Mouse (Mus musculus) midbrain, embryonic 10.5 days (tissue): ENCODE measurements around the gene Man2b1. TPM values are rescaled to one million over a fixed set of nuclear protein-coding genes. Genes with fewer than 3 reads are reported as not detected.
"Not testable (repeated sequence)": the region's sequence is repeated elsewhere in the genome, so short reads cannot be mapped to it uniquely, and the experiment has no call there.

Source experiments
- DNase-seq: peaks from one replicate; pipeline ENCODE4 v3.0.0-alpha.2; 2017; ENCODE audit warnings: low spot score
- H3K27ac ChIP-seq: fragments of 300-500 bp; sonication (generic); replicated peaks from 2 replicates; pipeline ENCODE4 v1.5.1; 2016; ENCODE audit warnings: mild to moderate bottlenecking
- H3K27me3 ChIP-seq: fragments of 300-500 bp; sonication (generic); 2 replicates; pipeline ENCODE4 v1.6.1; 2016; ENCODE audit warnings: low read depth, mild to moderate bottlenecking; ENCODE audit not compliant: poor library complexity, severe bottlenecking
- H3K36me3 ChIP-seq: fragments of 300-500 bp; sonication (generic); 2 replicates; pipeline ENCODE4 v1.6.1; 2016; ENCODE audit warnings: mild to moderate bottlenecking, moderate library complexity
- H3K4me1 ChIP-seq: fragments of 300-500 bp; sonication (generic); 2 replicates; pipeline ENCODE4 v1.6.1; 2016
- H3K4me3 ChIP-seq: fragments of 300-500 bp; sonication (generic); 2 replicates; pipeline ENCODE4 v1.5.1; 2016; ENCODE audit warnings: mild to moderate bottlenecking, moderate library complexity
- H3K9me3 ChIP-seq: fragments of 300-500 bp; sonication (generic); replicated peaks from 2 replicates; pipeline ENCODE4 v1.6.1; 2016; ENCODE audit warnings: mild to moderate bottlenecking
- WGBS: fragments of 180-500 bp; shearing (Covaris S2); methylation state at CpG from one replicate; pipeline ENCODE4 v1.1.7; 2016; 5-methylcytosine and 5-hydroxymethylcytosine counted together
- polyA plus RNA-seq: library from polyadenylated mRNA; unstranded; fragments of >200 nt; fragmentation: Nextera tagmentation; extraction: Ambion mirVana; gene quantifications from 2 replicates; pipeline ENCODE4 v1.2.1, GENCODE M21; 2016

Gene Man2b1
- polyA plus RNA-seq, 1 experiment from 2014 or later: 23.5 TPM

- Histone ChIP-seq H3K4me3 (peak within 1 kb of the TSS; percentile 76), H3K36me3 (peaks cover 41% of the 10 kb centered on the region), H3K27ac (peak within 1 kb of the TSS; percentile 88), H3K27me3 (no peaks in the 10 kb centered on the region), H3K9me3 (no peaks in the 10 kb centered on the region), H3K4me1 (peaks cover 44% of the 10 kb centered on the region)
- under 1% methylated on average over 30 of the region's 30 CpGs for WGBS
- DNase-seq: peak; percentile 71
Measured at GRCm38 (mm10) chr8:85080532-85081215, 2.4 kb upstream of the Man2b1 start, which contains the start of gene Wdr83os. Wdr83os (plus strand) TSS chr8:85080740.

DNA sequence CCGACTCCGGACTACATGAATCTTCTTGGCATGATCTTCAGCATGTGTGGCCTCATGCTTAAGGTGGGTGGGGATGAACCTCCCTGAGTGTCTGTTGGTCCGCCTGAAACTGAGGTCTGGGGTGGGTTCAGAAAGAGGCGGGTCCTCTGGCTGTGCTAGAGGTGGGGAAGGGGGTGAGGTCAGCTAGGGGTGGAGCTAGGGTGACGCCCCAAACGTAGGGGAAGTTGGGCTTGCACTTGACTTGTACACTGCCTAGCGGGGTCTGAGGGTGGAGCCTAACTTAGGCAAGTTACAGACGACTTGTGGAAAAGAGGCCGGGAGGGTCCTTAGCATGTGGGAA is 1.9 kb upstream of the Man2b1 start, which contains the start of gene Wdr83:
Gene Wdr83, minus strand, starts transcription at position 91 of the 340 bp plus-strand sequence.
- Histone ChIP-seq H3K36me3 (peaks cover 41% of the 10 kb centered on the region), H3K9me3 (no peaks in the 10 kb centered on the region), H3K27me3 (no peaks in the 10 kb centered on the region), H3K4me3 (peak within 1 kb of the TSS; percentile 76), H3K4me1 (peaks cover 44% of the 10 kb centered on the region), H3K27ac (peak within 1 kb of the TSS; percentile 88)
- peak; percentile 51 for DNase-seq
- WGBS: 4% methylated on average over 9 of the region's 9 CpGs

- not testable (repeated sequence) for H3K4me3 ChIP-seq, H3K9me3 ChIP-seq, H3K27ac ChIP-seq, DNase-seq, H3K27me3 ChIP-seq
- Histone ChIP-seq H3K36me3 (peaks cover 42% of the 10 kb centered on the region), H3K4me1 (peaks cover 42% of the 10 kb centered on the region)
- 94% methylated on average over 4 of the region's 4 CpGs for WGBS
Measured at GRCm38 (mm10) chr8:85082169-85082568, 901 bp upstream of the Man2b1 start.

DNA sequence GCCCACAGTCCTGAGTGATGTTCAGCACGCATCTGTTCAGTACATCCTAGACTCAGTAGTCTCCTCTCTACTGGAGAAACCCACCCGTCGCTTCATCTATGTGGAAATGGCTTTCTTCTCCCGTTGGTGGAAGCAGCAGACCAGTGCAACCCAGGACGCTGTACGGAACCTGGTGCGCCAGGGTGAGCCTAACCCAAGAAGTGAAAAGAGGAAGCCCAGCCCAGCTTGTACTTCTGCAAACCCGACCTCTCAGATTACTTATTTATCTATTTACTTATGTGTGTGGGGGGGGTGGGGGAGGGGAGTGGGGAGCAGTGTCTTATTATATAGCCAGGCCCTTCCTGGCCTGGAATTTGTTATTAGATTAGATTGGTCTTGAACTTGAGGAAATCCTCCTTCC is 1.6 kb downstream of the Man2b1 start:
- Histone ChIP-seq H3K4me3 (0 out of 2 replicates have a peak overlapping the region, but pooled peaks have one; percentile 67), H3K36me3 (peaks cover 46% of the 10 kb centered on the region), H3K27me3 (no peaks in the 10 kb centered on the region), H3K27ac (no peak overlapping the region), H3K9me3 (no peaks in the 10 kb centered on the region), H3K4me1 (peaks cover 36% of the 10 kb centered on the region)
- DNase-seq: no peak
- WGBS: 93% methylated on average over 8 of the region's 8 CpGs

DNA sequence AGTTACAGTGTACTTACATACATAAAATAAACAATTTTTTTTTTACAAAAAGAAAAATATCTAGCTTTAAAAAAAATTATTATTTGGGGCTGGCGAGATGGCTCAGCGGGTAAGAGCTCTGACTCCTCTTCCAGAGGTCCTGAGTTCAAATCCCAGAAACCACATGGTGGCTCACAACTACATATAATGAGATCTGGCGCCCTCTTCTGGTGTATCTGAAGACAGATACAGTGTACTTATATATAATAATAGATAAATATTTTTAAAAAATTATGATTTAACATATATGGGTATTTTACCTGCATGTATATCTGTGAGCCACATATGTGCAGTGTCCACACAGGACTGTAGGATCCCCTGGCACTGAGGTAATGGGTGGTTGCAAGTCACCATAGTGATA is 3.2 kb downstream of the Man2b1 start:
- no peaks in the 10 kb centered on the region for H3K27me3 ChIP-seq
- peaks cover 52% of the 10 kb centered on the region for H3K36me3 ChIP-seq
- H3K4me1 ChIP-seq: peaks cover 27% of the 10 kb centered on the region

DNA sequence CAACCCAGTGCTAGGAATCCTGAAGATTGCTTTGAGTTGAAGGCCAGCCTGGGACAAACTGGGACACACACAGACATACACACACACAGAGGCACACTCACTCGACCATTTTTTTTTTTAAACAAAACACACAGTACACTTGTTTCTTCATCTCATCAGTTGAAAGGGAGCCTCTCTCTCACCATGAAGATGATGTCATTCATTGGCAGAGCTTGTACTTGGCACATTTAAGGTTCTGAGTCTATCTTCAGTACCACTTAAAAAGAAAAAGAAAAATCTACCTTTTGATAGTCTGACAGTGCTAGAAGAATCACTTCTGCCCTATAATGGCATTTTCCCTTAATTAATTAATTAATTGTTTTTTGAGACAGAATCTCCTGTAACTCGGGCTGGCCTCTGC is 5.7 kb downstream of the Man2b1 start:
- H3K4me1 ChIP-seq: peaks cover 6% of the 10 kb centered on the region
- H3K27ac ChIP-seq: no peak overlapping the region
- no peak overlapping the region for H3K4me3 ChIP-seq
- no peaks in the 10 kb centered on the region for H3K9me3 ChIP-seq
- H3K27me3 ChIP-seq: no peaks in the 10 kb centered on the region
- WGBS: 90% methylated on average over 2 of the region's 2 CpGs
- no peak for DNase-seq
- peaks cover 69% of the 10 kb centered on the region for H3K36me3 ChIP-seq

More for the DNA sequence above, 3.2 kb downstream of the Man2b1 start:
- 83% methylated on average over 3 of the region's 3 CpGs for WGBS
- Histone ChIP-seq H3K4me3 (no peak overlapping the region), H3K9me3 (no peaks in the 10 kb centered on the region), H3K27ac (no peak overlapping the region)
- no peak for DNase-seq

GRCm38 (mm10) chr8:85090856-85091255 is 7.8 kb downstream of the Man2b1 start:
- peaks cover 80% of the 10 kb centered on the region for H3K36me3 ChIP-seq
- WGBS: 88% methylated on average over 11 of the region's 11 CpGs
- no peaks in the 10 kb centered on the region for H3K4me1 ChIP-seq
- H3K4me3 ChIP-seq: no peak overlapping the region
- no peak for DNase-seq
- no peaks in the 10 kb centered on the region for H3K27me3 ChIP-seq
- H3K9me3 ChIP-seq: no peaks in the 10 kb centered on the region
- H3K27ac ChIP-seq: no peak overlapping the region

DNA sequence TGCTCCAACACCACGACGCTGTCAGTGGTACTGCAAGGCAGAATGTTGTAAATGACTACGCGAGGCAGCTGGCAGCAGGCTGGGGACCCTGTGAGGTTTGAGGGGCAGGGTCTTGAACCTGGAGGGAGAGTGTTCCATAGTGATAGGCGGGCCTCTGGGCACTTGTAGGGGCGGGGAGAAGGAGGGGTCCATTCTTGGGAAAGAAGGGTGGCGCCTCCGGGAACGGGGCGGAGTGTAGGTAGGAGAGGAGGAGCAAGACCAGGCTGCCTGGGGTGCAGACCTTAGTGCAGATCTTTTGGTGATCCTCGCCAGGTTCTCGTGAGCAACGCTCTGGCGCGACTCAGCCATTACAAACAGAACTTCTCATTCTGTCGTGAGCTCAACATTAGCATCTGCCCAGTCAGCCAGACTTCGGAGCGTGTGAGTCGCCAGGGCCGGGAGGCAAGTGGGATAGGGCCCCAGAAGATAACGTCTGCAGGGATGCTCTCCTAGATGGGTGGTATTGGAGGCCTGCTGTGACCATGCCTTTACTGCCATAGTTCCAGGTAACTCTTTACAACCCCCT is 8.5 kb downstream of the Man2b1 start:
- Histone ChIP-seq H3K9me3 (no peaks in the 10 kb centered on the region), H3K36me3 (peaks cover 81% of the 10 kb centered on the region), H3K27ac (no peak overlapping the region), H3K4me1 (no peaks in the 10 kb centered on the region), H3K27me3 (no peaks in the 10 kb centered on the region), H3K4me3 (no peak overlapping the region)
- 26% methylated on average over 21 of the region's 21 CpGs for WGBS
- no peak for DNase-seq

DNA sequence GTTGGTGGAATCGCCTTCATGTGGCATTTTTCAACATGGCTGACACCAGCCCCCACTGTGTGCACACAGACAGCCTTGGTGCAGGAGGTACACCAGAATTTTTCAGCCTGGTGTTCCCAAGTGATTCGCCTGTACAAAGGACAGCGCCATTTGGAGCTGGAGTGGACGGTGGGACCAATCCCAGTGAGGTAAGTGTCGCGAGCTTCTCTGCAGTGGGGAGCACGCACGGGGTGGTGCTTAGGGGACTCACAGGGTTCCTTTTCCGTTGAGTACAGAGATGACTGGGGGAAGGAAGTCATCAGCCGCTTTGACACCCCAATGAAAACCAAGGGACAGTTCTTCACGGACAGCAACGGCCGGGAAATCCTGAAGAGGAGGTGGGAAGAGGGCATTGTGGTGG is 12.0 kb downstream of the Man2b1 start:
- no peak overlapping the region for H3K4me3 ChIP-seq
- no peaks in the 10 kb centered on the region for H3K9me3 ChIP-seq
- no peak for DNase-seq
- H3K4me1 ChIP-seq: no peaks in the 10 kb centered on the region
- no peak overlapping the region for H3K27ac ChIP-seq
- peaks cover 72% of the 10 kb centered on the region for H3K36me3 ChIP-seq
- 94% methylated on average over 13 of the region's 13 CpGs for WGBS
- H3K27me3 ChIP-seq: no peaks in the 10 kb centered on the region

DNA sequence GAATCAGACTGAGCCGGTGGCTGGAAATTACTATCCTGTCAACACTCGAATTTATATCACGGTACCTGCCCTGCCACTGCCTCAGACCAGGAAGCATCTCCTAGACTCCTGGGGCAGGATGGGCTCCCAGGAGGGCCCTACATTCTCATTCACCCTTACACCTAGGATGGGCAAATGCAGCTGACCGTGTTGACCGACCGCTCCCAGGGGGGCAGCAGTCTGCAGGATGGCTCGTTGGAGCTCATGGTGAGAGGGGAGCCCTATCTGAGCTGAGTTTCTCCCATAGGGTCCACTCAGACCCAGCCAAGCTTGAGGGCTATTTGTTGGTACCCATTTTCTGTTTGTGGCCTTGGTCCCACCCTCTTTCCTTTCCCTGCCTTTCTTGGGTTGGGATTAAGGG is 12.5 kb downstream of the Man2b1 start:
- DNase-seq: no peak
- no peaks in the 10 kb centered on the region for H3K4me1 ChIP-seq

GRCm38 (mm10) chr8:85096196-85096595 is 13.1 kb downstream of the Man2b1 start:
- Histone ChIP-seq H3K27me3 (no peaks in the 10 kb centered on the region), H3K36me3 (peaks cover 67% of the 10 kb centered on the region), H3K4me1 (no peaks in the 10 kb centered on the region), H3K4me3 (no peak overlapping the region), H3K27ac (no peak overlapping the region), H3K9me3 (no peaks in the 10 kb centered on the region)
- 93% methylated on average over 16 of the region's 16 CpGs for WGBS
- DNase-seq: no peak

More for the DNA sequence above, 12.5 kb downstream of the Man2b1 start:
- Histone ChIP-seq H3K4me3 (no peak overlapping the region), H3K27me3 (no peaks in the 10 kb centered on the region), H3K9me3 (no peaks in the 10 kb centered on the region), H3K36me3 (peaks cover 72% of the 10 kb centered on the region), H3K27ac (no peak overlapping the region)
- WGBS: 94% methylated on average over 7 of the region's 7 CpGs

DNA sequence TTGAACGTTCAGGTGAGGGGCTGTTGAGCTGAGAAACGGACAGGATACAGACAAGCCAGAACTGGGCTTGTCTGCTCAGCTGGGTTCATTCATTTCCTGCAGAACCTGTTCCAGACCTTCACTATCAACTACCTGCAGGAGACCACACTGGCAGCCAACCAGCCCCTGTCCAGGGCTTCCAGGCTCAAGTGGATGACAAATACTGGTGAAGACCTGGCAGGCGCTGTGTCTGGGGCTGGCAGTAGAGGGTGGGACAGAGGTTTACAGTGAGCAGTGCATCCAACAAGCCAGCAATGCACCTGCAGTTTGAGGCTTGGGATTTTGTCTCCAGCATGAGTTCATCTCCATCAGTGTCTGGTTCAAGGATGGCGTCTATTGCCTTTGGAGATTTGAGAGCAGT is 13.8 kb downstream of the Man2b1 start:
- no peaks in the 10 kb centered on the region for H3K27me3 ChIP-seq
- 92% methylated on average over 4 of the region's 4 CpGs for WGBS
- 0 out of 2 replicates have a peak, but pooled peaks cover 3% of the 10 kb centered on the region for H3K9me3 ChIP-seq
- peaks cover 60% of the 10 kb centered on the region for H3K36me3 ChIP-seq
- no peaks in the 10 kb centered on the region for H3K4me1 ChIP-seq
- DNase-seq: no peak
- no peak overlapping the region for H3K4me3 ChIP-seq
- H3K27ac ChIP-seq: no peak overlapping the region

- Histone ChIP-seq H3K36me3 (peaks cover 36% of the 10 kb centered on the region), H3K27ac (no peak overlapping the region), H3K27me3 (no peaks in the 10 kb centered on the region), H3K9me3 (peaks cover 3% of the 10 kb centered on the region; the same call in 1 of the 2 replicates), H3K4me3 (no peak overlapping the region), H3K4me1 (no peaks in the 10 kb centered on the region)
- no peak for DNase-seq
- WGBS: 87% methylated on average over 4 of the region's 4 CpGs
Measured at GRCm38 (mm10) chr8:85100076-85100665, 17.1 kb downstream of the Man2b1 start.
